Mouse (Mus musculus): Measurements from ENCODE around the gene Cdk5rap2. TPM values are rescaled to one million over a fixed set of nuclear protein-coding genes. Genes with fewer than 3 reads are reported as not detected.

Cdk5rap2 gene
- 10 to 100 TPM; 15.8 to 28.6 TPM for total RNA-seq (2021)
- long read RNA-seq, partial matches to known transcripts, result 0 of 1 reads
- long read RNA-seq, other reads (novel, unspliced or antisense), result 1 of 1 reads

DNA sequence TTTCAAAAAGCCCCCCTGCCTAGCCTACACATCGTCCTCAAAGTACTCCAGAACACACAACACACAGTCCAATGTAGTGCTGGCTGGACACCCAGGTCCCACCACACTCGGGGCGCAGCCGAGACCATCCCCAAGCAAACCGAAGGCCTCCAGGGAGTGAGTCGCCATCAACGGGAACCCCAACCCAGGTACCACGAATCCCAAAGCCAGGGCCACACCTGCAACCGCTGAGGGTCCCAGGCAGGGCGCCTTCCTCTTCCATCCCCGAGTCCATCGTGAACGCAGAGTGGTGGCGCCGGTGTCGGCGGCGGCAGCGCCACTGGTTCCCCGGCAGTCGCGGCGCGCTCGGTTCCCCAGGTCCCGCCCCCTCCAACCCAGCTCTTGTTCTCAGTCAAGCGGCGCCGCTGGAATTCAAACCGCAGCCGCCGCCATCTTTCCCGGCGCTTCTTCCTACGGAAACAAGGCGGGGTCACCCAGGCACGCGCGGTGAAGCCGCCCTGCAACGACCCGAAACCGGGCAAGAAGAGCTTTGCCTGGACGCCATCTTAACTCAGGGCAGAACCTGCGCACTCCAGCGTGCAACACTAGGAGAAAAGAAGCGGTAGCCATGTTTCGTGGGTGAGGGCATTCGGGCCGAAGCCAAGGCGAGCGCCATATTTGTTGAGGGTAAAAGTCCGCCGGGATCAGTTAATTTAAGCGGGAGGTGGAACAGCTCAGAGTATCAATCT is at the start of gene Cdk5rap2:
Gene Cdk5rap2 (minus strand): TSS at position 450 of the 728 bp plus-strand sequence.
- DNase-seq (ENCODE audit: low spot score in 2 of 2), result peak; percentile 96 to 97

GRCm38 (mm10) chr4:70452161-70452560 is 41.9 kb upstream of the Cdk5rap2 start:
- no peak for DNase-seq (ENCODE audit: low spot score in 2 of 2)

- peak; percentile 37 to 59 for DNase-seq (ENCODE audit: low spot score in 2 of 2)
These were observed 41.5 kb upstream of the Cdk5rap2 start for GRCm38 (mm10) chr4:70451750-70452149.

- DNase-seq (ENCODE audit: low spot score in 2 of 2), result no peak
These were observed 39.4 kb upstream of the Cdk5rap2 start for GRCm38 (mm10) chr4:70449668-70450067.

- no peak for DNase-seq (ENCODE audit: low spot score in 2 of 2)
These were observed 36.5 kb upstream of the Cdk5rap2 start for GRCm38 (mm10) chr4:70446774-70447173.

- no peak for DNase-seq (ENCODE audit: low spot score in 2 of 2)
These were observed 10.0 kb upstream of the Cdk5rap2 start for GRCm38 (mm10) chr4:70420202-70420601.

DNA sequence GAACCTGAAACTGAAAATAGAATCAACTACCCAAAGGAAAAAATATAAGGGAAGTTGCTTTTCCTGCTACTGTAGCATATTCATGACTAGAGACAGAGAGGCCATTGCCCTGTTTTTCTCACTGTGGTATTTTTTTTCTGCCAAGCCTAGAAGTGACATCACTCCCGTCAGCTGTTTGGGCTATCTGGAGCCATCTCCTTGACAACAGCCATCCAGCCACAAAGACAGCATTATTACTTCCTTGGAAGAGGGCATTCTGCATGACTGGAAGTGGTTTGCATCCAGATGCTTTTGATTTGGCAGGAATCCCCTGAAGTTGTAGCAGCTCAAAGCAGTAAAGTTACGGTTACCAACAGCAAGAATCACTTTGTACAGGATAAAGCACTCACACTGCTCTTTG is 1.9 kb upstream of the Cdk5rap2 start:
- DNase-seq (ENCODE audit: low spot score in 2 of 2), result peak in 1 of 2 experiments; percentile 14

DNA sequence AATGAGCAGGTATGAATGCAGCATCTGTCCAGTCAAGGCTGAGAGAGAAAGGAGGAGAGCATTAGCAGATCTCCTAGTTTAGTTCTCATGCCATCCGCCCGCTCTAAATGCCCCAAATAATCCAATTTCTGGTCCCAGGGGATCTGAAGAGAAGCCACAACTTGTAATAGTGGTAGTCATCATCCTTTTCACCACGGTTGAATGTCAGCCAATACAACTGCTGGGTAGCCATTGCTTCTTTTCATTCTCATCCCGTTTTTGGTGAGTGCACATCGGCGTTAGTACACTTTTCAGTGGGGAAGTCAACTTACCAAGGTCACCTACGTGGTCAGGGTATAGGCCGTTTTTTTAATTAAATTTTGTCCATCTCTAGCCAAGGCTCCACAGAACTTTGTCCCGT is 787 bp downstream of the Cdk5rap2 start:
- DNase-seq (ENCODE audit: low spot score in 2 of 2), result no peak

GRCm38 (mm10) chr4:70402109-70402819 is 8.0 kb downstream of the Cdk5rap2 start:
- DNase-seq (ENCODE audit: low spot score in 2 of 2), result peak; percentile 73 to 81

DNA sequence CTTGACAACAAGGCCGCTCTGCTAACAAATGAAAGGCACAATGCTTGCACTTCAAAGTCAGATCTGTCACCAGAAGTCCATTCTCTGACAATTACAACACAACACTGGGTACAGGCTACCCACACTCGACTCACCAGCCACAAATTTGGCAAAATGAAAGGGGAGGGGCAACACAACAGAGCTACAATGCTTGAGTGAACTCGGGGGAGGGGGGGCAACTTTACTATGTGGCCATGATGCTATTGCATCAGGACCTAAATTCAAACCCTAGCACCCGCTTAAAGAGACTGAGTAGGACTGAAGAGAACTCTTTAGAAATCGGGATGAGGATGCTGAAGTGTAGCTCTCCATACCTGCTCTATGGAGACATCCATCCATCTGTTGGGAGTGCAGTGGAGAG is 10.8 kb downstream of the Cdk5rap2 start:
- no peak for DNase-seq (ENCODE audit: low spot score in 2 of 2)

- DNase-seq (ENCODE audit: low spot score in 2 of 2), result no peak
These were observed 11.2 kb downstream of the Cdk5rap2 start for GRCm38 (mm10) chr4:70399074-70399473.

DNA sequence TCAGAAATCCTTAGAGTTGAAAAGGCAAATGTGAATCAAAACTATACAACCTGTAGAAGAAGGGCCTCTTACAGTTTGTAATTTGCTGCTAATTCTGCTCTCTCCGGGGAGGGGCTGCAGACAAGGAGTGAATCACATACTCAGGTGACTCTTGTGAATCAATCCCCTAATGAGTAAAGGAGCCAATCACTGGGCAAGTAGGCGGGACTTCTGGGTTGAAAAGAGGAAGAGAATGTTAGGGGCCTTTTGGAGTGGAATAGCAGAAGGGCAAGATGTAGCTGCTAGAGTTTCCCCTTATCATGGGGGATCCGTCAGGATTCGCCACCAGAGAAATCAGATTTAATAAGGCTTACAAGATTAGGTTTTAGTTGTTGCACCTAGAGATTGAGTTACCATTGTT is 12.2 kb downstream of the Cdk5rap2 start:
- DNase-seq (ENCODE audit: low spot score in 2 of 2), result no peak

DNA sequence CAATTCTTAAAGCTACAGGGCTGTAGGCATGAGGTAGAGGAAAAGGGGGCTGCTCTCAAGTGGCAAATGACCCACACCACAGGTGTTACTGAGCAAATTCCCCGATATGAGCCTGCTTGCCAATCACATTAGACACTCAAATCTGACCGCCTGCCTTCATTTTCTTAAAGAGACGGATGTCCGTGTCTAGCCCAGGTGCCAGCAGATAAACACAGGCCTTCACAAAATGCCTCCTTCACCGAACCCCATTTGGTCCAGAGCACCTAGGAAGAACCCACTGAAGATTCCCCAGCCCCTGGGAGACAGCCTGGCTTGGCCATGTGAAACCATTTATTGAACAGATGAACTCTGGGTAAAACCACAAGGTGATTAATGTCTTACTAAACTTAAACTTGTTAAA is 13.5 kb downstream of the Cdk5rap2 start:
- DNase-seq (ENCODE audit: low spot score in 2 of 2), result no peak

DNA sequence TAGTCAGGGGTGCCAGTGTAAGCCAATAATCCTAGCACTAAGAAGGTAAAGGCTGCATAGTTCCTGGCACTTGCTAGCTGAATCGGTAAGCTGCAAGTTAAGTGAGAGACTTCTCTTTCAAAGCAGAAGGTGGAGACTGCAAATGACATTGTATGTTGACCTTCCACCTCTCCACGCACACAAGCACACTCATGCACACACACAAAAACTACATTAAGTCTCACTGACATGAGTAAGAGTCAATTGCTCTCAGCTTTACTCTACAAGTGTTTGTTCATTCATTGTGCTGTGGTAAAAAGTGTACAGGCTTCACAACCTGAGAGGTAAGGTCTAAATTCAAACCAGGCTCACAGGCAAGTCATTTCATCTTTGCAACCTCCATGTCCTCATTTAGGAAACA is 15.5 kb downstream of the Cdk5rap2 start:
- no peak for DNase-seq (ENCODE audit: low spot score in 2 of 2)

DNA sequence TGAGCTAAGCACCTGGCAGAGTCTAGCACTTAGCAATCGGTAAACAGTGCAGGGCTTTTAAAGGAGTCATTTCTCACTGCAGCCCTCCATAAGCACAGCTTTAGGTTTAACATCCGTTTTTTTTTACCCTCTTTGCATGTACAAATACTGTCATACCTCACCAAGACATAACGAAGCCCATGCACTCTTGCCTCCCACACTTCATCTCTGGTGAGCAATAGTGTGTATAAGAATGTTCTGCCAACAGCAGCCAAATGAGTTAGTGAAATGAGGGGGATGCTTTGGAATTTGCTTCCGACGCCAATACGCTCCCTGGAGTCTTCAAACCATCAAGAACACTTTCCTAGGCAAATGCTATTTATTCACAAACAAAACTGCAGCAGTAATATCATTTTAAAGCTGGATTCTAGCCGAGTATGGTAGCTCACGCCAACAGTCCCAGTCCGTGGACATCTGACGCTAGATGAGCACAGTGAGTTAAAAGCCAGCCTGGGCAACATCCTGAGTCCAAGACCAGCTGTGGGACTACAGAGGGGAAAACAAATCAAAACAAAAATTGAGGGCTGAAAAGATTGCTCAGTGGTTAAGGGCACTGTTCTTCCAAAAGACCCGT is 18.4 kb downstream of the Cdk5rap2 start:
- DNase-seq (ENCODE audit: low spot score in 2 of 2), result peak in 1 of 2 experiments; percentile 7

DNA sequence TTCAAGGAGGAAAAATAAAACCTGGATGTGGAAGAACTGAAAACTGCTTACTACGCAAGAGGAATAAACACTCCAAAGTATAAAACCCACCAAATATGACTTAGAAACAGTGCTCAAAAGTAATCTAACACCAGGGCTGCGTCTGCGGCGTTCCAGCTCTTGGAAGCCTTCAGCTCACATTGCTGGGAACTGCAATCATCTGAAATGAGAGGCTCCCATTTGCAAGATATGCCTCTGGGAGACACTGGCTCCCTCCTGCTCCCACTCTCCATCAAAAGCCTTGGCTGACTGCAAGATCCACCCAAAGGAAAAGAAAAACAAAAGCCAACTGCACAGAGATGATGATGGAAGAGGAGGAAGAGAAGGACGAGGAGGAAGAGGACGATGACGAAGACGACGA is 19.2 kb downstream of the Cdk5rap2 start:
- no peak for DNase-seq (ENCODE audit: low spot score in 2 of 2)

DNA sequence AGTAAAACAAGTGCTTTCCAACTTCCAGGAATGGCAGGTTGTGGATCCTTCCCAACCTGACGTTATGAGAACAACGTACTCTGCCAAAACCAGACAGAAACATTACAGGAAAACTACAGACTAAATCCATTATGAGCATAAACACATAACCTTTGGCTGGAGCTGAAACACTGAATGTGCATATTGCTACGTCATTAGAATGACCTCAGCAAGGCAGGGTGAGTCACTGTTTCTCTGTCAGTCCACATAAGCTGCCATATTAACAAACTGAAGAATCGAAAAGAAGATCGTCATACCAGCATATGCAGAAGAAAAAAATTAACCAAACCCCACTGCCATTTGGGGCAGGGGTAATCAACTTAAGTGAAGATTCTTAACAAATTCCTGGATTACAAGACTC is 24.0 kb downstream of the Cdk5rap2 start:
- DNase-seq (ENCODE audit: low spot score in 2 of 2), result no peak

DNA sequence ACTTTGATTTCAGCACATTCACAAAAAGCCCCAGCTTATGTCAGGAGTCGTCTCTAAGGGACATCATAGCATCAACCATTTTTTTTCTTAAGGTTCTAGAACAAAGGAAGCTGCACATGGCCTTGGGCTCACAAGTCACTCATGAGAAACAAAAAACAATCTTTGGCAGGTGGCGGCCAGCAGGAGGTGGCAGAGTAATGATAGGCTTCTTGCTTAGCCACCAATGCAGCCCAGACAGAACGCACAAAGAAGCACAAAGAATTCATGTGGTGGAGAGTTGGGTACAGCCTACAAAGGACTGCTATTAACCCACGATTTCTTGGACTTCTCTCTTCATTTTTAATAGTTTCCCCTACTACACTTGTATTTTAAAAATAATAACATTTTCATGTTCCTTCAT is 32.9 kb downstream of the Cdk5rap2 start:
- DNase-seq (ENCODE audit: low spot score in 2 of 2), result no peak

DNA sequence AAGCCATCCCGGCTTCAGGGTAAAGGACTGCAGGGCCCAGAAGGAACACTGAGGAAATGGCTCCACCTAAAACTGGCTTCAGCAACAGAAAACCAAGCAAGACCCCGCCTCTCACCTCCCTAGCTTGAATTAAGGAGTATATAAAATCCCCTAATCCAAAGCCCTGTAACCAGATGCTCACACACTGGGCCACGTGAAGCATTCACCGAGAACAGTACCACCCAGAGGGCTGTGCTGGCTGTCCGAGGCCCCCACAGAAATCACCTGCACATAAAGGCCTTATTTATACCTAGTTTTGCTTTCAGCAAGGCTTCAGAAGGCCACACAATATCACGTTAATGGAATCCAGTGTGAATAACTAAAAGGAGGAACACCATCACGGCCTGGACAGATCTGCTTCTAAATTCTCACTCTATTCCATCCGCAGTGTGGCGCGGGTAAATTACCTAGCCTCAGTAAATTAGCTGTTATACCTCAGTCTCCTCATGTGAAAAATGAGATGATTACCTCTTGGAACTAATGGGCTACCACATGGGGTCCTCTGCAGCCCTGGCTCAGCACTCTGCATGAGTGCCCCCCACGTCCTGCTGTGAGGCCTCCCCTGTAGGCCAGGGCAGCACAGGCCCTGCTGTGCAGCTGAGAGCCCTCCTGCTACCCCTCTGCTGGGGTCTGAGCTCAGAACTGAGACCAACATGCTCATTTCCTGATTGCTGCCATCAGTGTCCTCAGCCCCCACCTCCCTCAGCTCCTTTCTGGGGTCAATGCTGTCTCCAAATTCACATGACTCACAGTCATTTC is 45.0 kb downstream of the Cdk5rap2 start:
- DNase-seq (ENCODE audit: low spot score in 2 of 2), result no peak

GRCm38 (mm10) chr4:70361366-70361765 is 48.9 kb downstream of the Cdk5rap2 start:
- no peak for DNase-seq (ENCODE audit: low spot score in 2 of 2)

- peak; percentile 66 to 72 for DNase-seq (ENCODE audit: low spot score in 2 of 2)
These were observed 54.4 kb downstream of the Cdk5rap2 start for GRCm38 (mm10) chr4:70355659-70356350.

Measured in layer of hippocampus, postnatal 10 days (tissue).